Mouse (Mus musculus) kidney, adult 18-20 months (tissue): Measurements from ENCODE around the gene Afap1l2.
A peak's percentile ranks its signal among the peaks of the same experiment; 100 is the strongest.

Experiments used
- DNase-seq: peaks from one replicate; pipeline ENCODE4 v3.0.0; 2021

Gene Afap1l2

GRCm38 (mm10) chr19:56974159-56974558, 33.9 kb downstream of the Afap1l2 start:
- no peak for DNase-seq

GRCm38 (mm10) chr19:56972768-56973167, 35.3 kb downstream of the Afap1l2 start:
- no peak for DNase-seq

- peak; percentile 36 for DNase-seq
These were observed 36.7 kb downstream of the Afap1l2 start for GRCm38 (mm10) chr19:56971347-56971746.

GRCm38 (mm10) chr19:56963876-56964275, 44.2 kb downstream of the Afap1l2 start:
- no peak for DNase-seq

- DNase-seq, result no peak
These were observed 48.4 kb downstream of the Afap1l2 start for GRCm38 (mm10) chr19:56959601-56960000.

- no peak for DNase-seq
These were observed 49.0 kb downstream of the Afap1l2 start for GRCm38 (mm10) chr19:56959057-56959456.

GRCm38 (mm10) chr19:56958582-56959021, 49.4 kb downstream of the Afap1l2 start:
- DNase-seq, result peak; percentile 66

- DNase-seq, result peak; percentile 26
These were observed 50.0 kb downstream of the Afap1l2 start for GRCm38 (mm10) chr19:56958011-56958410.

DNA sequence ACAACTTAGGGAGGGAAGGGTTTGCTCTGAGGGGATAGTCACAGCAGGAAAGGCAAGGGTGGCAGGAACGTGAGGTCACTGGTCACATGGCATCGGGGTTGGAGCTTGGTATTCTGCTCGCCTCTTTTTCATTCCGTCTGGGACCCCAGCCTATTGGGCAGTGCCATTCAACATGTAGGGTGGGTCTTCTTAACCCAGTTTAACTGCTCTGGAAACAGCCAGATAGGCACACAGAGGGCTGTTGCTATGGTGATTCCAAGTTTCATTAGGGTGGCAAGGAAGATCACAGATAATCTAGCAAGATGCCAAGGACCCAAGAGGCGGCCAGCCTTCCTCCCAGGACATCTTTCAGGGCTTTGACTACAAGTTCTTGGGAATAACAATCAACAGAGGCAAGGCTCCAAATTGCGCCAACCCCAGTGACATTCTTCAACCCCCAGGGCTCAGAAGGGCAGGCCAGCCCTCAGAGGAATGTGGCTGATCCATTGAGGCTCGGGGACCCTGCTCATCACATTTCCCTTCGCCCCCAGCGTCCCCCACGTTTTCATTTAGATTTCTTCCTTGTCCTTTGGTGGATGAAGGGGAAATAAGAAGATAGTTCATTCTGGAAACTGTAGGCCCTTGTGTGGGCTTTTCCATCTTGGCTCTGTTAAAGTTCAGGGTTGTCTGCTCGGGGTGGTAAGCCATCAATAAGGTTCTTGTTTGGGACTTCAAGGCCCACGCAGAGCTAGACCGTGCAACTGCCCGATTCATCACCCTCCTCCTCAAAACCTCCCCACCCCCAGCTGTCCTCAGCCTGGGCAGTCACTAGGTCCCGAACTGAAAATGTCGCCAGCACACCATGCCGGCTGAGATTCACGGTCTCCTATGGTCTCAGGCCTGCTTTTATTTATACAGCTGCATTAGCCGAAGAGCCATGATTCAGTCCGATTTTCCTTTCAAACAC, 52.2 kb downstream of the Afap1l2 start:
- no peak for DNase-seq

DNA sequence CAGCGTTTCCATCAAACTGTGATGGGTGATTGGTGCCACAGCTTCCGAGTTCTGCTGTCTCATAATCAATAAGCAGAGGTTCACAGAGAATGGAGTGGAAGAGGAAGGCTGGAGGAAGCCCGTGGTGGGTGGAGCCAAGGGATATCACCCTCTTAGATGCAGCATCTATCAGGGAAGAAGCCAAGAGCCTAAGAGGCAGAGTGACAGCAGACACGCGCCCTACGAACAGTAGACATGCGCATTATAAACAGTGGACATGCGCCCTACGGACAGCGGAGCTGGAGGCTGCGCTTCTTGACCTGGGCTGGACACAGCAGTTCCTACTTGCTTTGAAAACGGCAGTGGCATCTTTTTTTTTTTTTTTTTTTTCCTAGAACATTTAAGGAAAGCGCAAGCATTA, 53.2 kb downstream of the Afap1l2 start:
- no peak for DNase-seq

DNA sequence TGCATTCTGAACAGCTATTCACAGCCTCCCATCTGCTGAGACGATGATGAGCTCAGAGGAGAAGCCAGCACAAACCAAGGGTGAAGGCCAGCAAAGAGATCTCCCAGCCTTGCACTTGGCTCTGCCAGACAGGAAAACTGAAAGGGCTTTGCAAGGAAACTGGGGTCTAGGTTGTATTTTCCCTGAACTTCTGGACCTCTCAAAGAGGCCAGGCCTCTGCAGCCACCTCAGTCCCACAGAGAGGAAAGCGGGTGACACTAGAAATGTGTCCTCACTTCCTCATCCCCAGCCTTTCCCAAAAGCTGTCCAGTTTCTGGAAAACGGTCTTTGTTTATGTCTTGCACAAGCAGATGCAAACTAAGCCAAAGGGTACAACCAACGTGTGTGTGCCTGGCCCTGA, 54.2 kb downstream of the Afap1l2 start:
- no peak for DNase-seq

DNA sequence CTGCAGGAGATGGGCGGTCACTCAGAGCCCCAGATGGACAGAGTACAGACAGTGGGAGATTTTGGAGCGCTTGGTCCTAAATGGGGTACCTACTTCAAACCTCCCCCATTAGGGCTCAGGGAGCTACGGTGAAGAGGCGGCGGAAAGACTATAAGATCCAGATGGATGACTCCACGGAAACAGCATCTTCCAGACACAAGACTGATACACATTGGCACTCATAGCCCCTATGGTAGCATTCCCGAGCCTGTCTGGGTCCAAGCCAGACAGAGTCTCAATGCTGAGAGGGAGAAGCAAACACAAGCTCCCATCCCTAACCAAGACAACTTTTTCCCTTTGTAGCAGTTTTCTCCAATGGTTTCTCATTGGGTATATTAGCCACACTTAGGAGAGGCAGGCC, 57.2 kb downstream of the Afap1l2 start:
- no peak for DNase-seq

- DNase-seq, result no peak
These were observed 58.2 kb downstream of the Afap1l2 start for GRCm38 (mm10) chr19:56949868-56950267.

DNA sequence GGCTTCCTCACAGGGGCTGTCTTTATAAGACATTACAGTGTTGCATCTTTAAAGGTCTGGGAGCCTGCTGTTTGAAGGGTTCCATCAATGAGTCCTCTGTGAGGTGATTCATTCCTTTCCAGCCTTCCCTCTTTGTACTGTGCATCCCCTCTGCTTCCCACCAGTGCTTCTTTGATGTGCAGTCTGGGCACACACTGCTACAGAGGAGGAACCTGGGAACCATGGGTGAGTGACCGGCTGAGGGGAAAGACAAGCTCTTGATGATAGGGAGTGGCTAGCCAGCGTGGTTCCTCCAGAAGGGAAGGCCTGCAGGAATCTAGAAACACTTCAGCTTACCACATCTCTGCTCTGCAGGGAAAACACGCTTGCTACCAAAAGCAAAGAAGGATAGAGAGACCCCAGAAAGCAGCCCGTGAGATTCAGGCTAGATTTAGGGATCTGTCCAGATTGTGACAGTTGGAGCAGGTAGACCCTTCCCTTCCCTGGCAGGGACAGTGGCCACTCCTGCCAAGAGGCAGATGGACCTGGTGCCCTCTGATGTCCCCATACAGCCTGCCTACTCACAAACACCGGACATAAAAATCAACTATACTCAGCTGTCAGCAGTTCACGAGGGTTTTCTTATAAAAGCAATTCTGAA, 59.9 kb downstream of the Afap1l2 start:
- no peak for DNase-seq

GRCm38 (mm10) chr19:56946727-56947126, 61.3 kb downstream of the Afap1l2 start:
- no peak for DNase-seq

DNA sequence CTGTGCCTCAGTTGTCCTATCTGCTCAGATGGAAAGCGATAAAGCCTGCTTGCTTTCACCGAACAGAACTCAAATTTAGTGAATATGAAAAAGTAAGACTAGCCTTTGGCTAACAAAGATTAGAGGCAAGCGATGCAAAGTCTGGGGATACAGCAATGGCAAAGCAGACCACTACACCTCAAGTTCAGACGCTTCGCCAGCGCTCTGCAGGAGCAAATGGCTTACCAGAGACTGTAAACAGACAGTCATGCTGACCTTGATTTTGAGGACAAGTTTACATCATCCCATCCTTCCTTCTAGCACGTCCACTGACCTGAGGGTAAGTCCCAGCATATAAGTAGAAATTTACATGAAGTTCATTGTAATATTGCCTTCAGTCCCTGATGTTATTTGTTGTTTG, 61.8 kb downstream of the Afap1l2 start:
- no peak for DNase-seq

DNA sequence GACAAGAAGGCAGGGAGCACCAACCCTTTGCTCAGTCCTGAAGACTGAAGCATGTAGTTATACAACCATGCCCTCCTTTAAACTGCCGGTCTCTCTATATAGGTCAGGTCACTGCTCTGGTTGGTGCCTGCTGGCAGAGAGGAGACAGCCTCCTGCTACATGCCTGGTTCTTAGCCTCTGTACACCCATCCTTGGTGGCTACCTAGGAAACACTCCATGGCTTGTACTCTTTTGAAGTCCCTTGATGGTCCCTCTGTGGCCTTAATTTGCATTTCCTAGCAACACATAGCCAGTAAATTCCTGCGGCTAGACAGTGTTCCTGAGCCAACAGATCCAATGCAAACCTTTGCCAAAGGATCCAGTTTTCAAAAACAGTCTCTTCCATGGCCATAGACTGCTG, 62.4 kb downstream of the Afap1l2 start:
- DNase-seq, result no peak

DNA sequence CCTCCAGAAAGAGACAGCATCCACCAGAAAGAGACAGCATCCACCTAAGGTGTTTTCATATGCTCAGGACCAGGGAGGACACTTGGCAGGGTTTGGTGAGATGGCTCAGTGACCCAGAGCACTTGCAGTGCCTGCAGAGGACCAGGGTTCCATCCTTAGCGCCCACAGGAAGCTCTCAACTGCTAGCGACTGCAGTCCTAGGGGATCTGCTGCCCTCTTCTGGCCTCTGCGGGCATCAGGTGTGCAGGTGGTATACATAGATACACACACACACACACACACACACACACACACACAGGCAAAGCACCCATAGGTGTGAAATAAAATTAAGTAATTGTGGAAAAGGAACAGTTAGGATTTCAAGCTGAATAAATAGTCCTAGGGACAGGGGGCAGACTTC, 63.2 kb downstream of the Afap1l2 start:
- no peak for DNase-seq

DNA sequence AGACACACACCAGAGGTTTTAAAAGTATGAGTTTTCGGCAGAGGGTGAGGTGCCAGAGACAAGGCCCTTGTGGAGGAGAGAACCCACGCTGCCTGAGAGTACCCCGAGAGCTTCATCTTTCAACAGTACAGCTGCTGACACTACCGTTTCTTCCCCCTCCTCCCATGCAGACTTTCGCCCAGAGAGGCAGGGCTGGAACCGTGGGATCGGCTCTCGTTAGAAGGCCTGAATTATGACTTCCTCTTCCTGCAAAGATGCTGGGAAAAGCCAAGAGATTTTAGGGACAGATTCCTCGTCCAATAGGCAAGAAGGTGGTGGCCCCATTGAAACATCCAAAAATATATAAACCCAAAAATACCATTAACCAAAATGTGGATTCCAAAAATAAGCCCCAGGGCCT, 63.8 kb downstream of the Afap1l2 start:
- DNase-seq, result peak; percentile 42

GRCm38 (mm10) chr19:56942216-56942615, 65.8 kb downstream of the Afap1l2 start:
- no peak for DNase-seq

DNA sequence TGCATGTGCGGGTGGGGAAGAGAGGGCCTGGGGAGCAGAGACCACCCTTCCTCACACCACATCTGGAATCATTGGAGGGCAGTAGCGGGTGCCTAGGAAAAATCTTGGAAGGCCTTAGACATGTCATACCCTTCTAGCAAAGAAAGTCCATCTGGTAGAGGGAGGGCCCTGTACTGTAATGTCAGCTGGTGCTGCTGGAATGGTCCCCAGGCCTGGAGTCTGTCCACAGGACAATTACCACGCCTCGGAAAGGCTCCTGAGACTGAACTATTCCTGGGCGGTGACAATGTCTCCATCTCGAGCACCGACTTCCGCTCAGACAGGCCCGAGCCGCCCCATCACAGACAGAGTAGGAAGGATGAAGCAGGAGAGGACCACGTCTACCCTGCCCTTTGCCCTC, 67.5 kb downstream of the Afap1l2 start:
- DNase-seq, result no peak

- peak; percentile 61 for DNase-seq
These were observed 68.2 kb downstream of the Afap1l2 start for GRCm38 (mm10) chr19:56939826-56940225.

- no peak for DNase-seq
These were observed 70.1 kb downstream of the Afap1l2 start for GRCm38 (mm10) chr19:56937911-56938310.

DNA sequence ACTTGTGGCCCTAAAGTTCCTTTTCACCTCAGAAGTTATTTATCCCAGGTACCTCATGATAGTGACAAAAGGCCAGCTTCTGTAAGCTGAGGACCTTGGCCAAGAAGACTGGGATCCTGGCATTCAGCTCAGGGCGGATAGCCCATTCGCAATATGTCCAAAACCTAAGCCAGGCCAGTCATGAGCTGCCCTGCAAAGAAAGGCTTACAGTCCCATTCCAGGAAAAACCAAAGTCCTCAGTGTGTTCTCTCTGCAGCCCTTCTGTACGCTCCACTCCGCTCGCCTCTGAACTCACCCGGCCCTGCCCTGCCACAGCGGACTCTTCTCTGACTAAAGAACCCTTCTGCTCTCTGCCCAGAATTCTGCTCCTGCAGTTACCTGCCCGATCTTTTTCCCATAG, 71.8 kb downstream of the Afap1l2 start:
- peak; percentile 25 for DNase-seq
